Mouse (Mus musculus): ENCODE measurements around the gene Mrps35. TPM values are rescaled to one million over a fixed set of nuclear protein-coding genes. Genes with fewer than 3 reads are reported as not detected.
A peak's percentile ranks its signal among the peaks of the same experiment; 100 is the strongest.

Mrps35 gene
- total and polyA plus RNA-seq, 2 experiments from 2014 or later, result 17.6 to 196 TPM

GRCm38 (mm10) chr6:147011555-147011954, 31.0 kb upstream of the Mrps35 start:
- Histone ChIP-seq H3K27ac (ENCODE audit: low read depth) (0 out of 2 replicates have a peak overlapping the region, but pooled peaks have one; percentile 1), H3K4me1 (ENCODE audit: control insufficient read depth, insufficient read depth) (no peaks in the 10 kb centered on the region), H3K9me3 (replicated peaks; ENCODE audit: control insufficient read depth, low read length) (no peaks in the 10 kb centered on the region), H3K4me2 (ENCODE audit: low read depth, low read length) (no peak overlapping the region), H3K4me3 (ENCODE audit: low read depth, low read length) (no peak overlapping the region), H3K36me3 (replicated peaks; ENCODE audit: control insufficient read depth, insufficient read depth, low read length) (peaks cover 60% of the 10 kb centered on the region), H3K9ac (replicated peaks; ENCODE audit: low read depth, low read length) (no peak overlapping the region), H3K27me3 (ENCODE audit: control insufficient read depth, insufficient read depth, low read length) (no peaks in the 10 kb centered on the region)
- WGBS, result 70% methylated on average over 6 of the region's 6 CpGs
- no peak for ATAC-seq (ENCODE audit: insufficient read depth, low read depth)
- DNase-seq (ENCODE audit: low spot score), result no peak
- TF ChIP-seq EP300 (IDR thresholded peaks at IDR 0.05; ENCODE audit: low read depth), result no peak
- TF ChIP-seq CTCF (IDR thresholded peaks at IDR 0.05; ENCODE audit: low read depth), result no peak

GRCm38 (mm10) chr6:147011977-147012376, 30.6 kb upstream of the Mrps35 start:
- Histone ChIP-seq H3K9ac (replicated peaks; ENCODE audit: low read depth, low read length) (no peak overlapping the region), H3K36me3 (replicated peaks; ENCODE audit: control insufficient read depth, insufficient read depth, low read length) (peaks cover 60% of the 10 kb centered on the region), H3K9me3 (replicated peaks; ENCODE audit: control insufficient read depth, low read length) (no peaks in the 10 kb centered on the region), H3K4me1 (ENCODE audit: control insufficient read depth, insufficient read depth) (no peaks in the 10 kb centered on the region), H3K4me2 (ENCODE audit: low read depth, low read length) (no peak overlapping the region), H3K27ac (ENCODE audit: low read depth) (0 out of 2 replicates have a peak overlapping the region, but pooled peaks have one; percentile 1), H3K27me3 (ENCODE audit: control insufficient read depth, insufficient read depth, low read length) (no peaks in the 10 kb centered on the region), H3K4me3 (ENCODE audit: low read depth, low read length) (no peak overlapping the region)
- TF ChIP-seq CTCF (IDR thresholded peaks at IDR 0.05; ENCODE audit: low read depth), result no peak
- TF ChIP-seq EP300 (IDR thresholded peaks at IDR 0.05; ENCODE audit: low read depth), result no peak
- DNase-seq (ENCODE audit: low spot score) (no peak), ATAC-seq (ENCODE audit: insufficient read depth, low read depth) (no peak)
- 70% methylated on average over 6 of the region's 6 CpGs for WGBS

- H3K27ac ChIP-seq (ENCODE audit: low read depth), result no peak overlapping the region
- H3K4me1 ChIP-seq (ENCODE audit: control insufficient read depth, insufficient read depth), result no peaks in the 10 kb centered on the region
- peaks cover 67% of the 10 kb centered on the region for H3K36me3 ChIP-seq (replicated peaks; ENCODE audit: control insufficient read depth, insufficient read depth, low read length)
- ATAC-seq (ENCODE audit: insufficient read depth, low read depth) (no peak), DNase-seq (ENCODE audit: low spot score) (no peak)
- TF ChIP-seq CTCF (IDR thresholded peaks at IDR 0.05; ENCODE audit: low read depth), result peak; percentile 38
- no peak for TF ChIP-seq EP300 (IDR thresholded peaks at IDR 0.05; ENCODE audit: low read depth)
- no peak overlapping the region for H3K9ac ChIP-seq (replicated peaks; ENCODE audit: low read depth, low read length)
- H3K9me3 ChIP-seq (replicated peaks; ENCODE audit: control insufficient read depth, low read length), result no peaks in the 10 kb centered on the region
- H3K4me3 ChIP-seq (ENCODE audit: low read depth, low read length), result no peak overlapping the region
- no peak overlapping the region for H3K4me2 ChIP-seq (ENCODE audit: low read depth, low read length)
- no peaks in the 10 kb centered on the region for H3K27me3 ChIP-seq (ENCODE audit: control insufficient read depth, insufficient read depth, low read length)
- 79% methylated on average over 1 of the region's 1 CpGs for WGBS
Measured at GRCm38 (mm10) chr6:147013546-147013945, 29.0 kb upstream of the Mrps35 start.

- no peak for TF ChIP-seq CTCF (IDR thresholded peaks at IDR 0.05; ENCODE audit: low read depth)
- TF ChIP-seq EP300 (IDR thresholded peaks at IDR 0.05; ENCODE audit: low read depth), result no peak
- DNase-seq (ENCODE audit: low spot score) (no peak), ATAC-seq (ENCODE audit: insufficient read depth, low read depth) (no peak)
- Histone ChIP-seq H3K27me3 (ENCODE audit: control insufficient read depth, insufficient read depth, low read length) (no peaks in the 10 kb centered on the region), H3K27ac (ENCODE audit: low read depth) (no peak overlapping the region), H3K4me3 (ENCODE audit: low read depth, low read length) (no peak overlapping the region), H3K9ac (replicated peaks; ENCODE audit: low read depth, low read length) (no peak overlapping the region), H3K4me1 (ENCODE audit: control insufficient read depth, insufficient read depth) (peaks cover 12% of the 10 kb centered on the region), H3K9me3 (replicated peaks; ENCODE audit: control insufficient read depth, low read length) (no peaks in the 10 kb centered on the region), H3K4me2 (ENCODE audit: low read depth, low read length) (no peak overlapping the region), H3K36me3 (replicated peaks; ENCODE audit: control insufficient read depth, insufficient read depth, low read length) (peaks cover 80% of the 10 kb centered on the region)
- WGBS, result 90% methylated on average over 4 of the region's 4 CpGs
Measured at GRCm38 (mm10) chr6:147017906-147018305, 24.7 kb upstream of the Mrps35 start.

GRCm38 (mm10) chr6:147018364-147018763, 24.2 kb upstream of the Mrps35 start:
- Histone ChIP-seq H3K4me3 (ENCODE audit: low read depth, low read length) (no peak overlapping the region), H3K4me2 (ENCODE audit: low read depth, low read length) (no peak overlapping the region), H3K4me1 (ENCODE audit: control insufficient read depth, insufficient read depth) (peaks cover 14% of the 10 kb centered on the region), H3K36me3 (replicated peaks; ENCODE audit: control insufficient read depth, insufficient read depth, low read length) (peaks cover 78% of the 10 kb centered on the region), H3K9me3 (replicated peaks; ENCODE audit: control insufficient read depth, low read length) (no peaks in the 10 kb centered on the region), H3K27ac (ENCODE audit: low read depth) (no peak overlapping the region), H3K27me3 (ENCODE audit: control insufficient read depth, insufficient read depth, low read length) (no peaks in the 10 kb centered on the region), H3K9ac (replicated peaks; ENCODE audit: low read depth, low read length) (no peak overlapping the region)
- no peak for TF ChIP-seq CTCF (IDR thresholded peaks at IDR 0.05; ENCODE audit: low read depth)
- no peak for TF ChIP-seq EP300 (IDR thresholded peaks at IDR 0.05; ENCODE audit: low read depth)
- WGBS, result 95% methylated on average over 5 of the region's 5 CpGs
- DNase-seq (ENCODE audit: low spot score) (no peak), ATAC-seq (ENCODE audit: insufficient read depth, low read depth) (no peak)

- TF ChIP-seq EP300 (IDR thresholded peaks at IDR 0.05; ENCODE audit: low read depth) (no peak), CTCF (IDR thresholded peaks at IDR 0.05; ENCODE audit: low read depth) (no peak)
- WGBS, result 96% methylated on average over 5 of the region's 5 CpGs
- Histone ChIP-seq H3K27me3 (ENCODE audit: control insufficient read depth, insufficient read depth, low read length) (no peaks in the 10 kb centered on the region), H3K4me3 (ENCODE audit: low read depth, low read length) (no peak overlapping the region), H3K36me3 (replicated peaks; ENCODE audit: control insufficient read depth, insufficient read depth, low read length) (peaks cover 80% of the 10 kb centered on the region), H3K9me3 (replicated peaks; ENCODE audit: control insufficient read depth, low read length) (no peaks in the 10 kb centered on the region), H3K9ac (replicated peaks; ENCODE audit: low read depth, low read length) (no peak overlapping the region), H3K4me1 (ENCODE audit: control insufficient read depth, insufficient read depth) (peaks cover 16% of the 10 kb centered on the region), H3K27ac (ENCODE audit: low read depth) (no peak overlapping the region), H3K4me2 (ENCODE audit: low read depth, low read length) (no peak overlapping the region)
- no peak for DNase-seq (ENCODE audit: low spot score)
- no peak for ATAC-seq (ENCODE audit: insufficient read depth, low read depth)
Measured at GRCm38 (mm10) chr6:147021181-147021580, 21.4 kb upstream of the Mrps35 start.
